Mouse (Mus musculus) limb, embryonic 11.5 days (tissue): ENCODE measurements at regions not wholly inside any gene's neighbourhood (a gene's known extent, or its start where the extent isn't known, plus 50 kb on each side); places are given as distances from the start of the nearest gene placed in this dataset.

Experiments
- ATAC-seq: fragments of 200-750 bp; cut with Nextera tagmentation; 2 replicates; pipeline ENCODE4 v1.8.0; 2017; ENCODE audit warnings: low read depth; ENCODE audit not compliant: insufficient number of reproducible peaks, low FRiP score, low TSS enrichment
- DNase-seq: peaks from one replicate; pipeline ENCODE4 v3.0.0-alpha.2; 2015; ENCODE audit warnings: low spot score
- H3K27ac ChIP-seq: fragments of 300-500 bp; sonication (generic); replicated peaks from 2 replicates; pipeline ENCODE4 v1.5.1; 2014; ENCODE audit warnings: low read depth, mild to moderate bottlenecking, low read length
- H3K27me3 ChIP-seq: fragments of 300-500 bp; sonication (generic); 2 replicates; pipeline ENCODE4 v1.6.1; 2014; ENCODE audit warnings: mild to moderate bottlenecking, low read length, mixed read lengths; ENCODE audit not compliant: control insufficient read depth, insufficient read depth
- H3K36me3 ChIP-seq: fragments of 300-500 bp; sonication (generic); 2 replicates; pipeline ENCODE4 v1.6.1; 2014; ENCODE audit warnings: mild to moderate bottlenecking, low read length, moderate library complexity, mixed read lengths; ENCODE audit not compliant: control insufficient read depth, insufficient read depth
- H3K4me1 ChIP-seq: fragments of 300-500 bp; sonication (generic); 2 replicates; pipeline ENCODE4 v1.6.1; 2014; ENCODE audit warnings: low read length, mixed read lengths; ENCODE audit not compliant: control insufficient read depth, insufficient read depth
- H3K4me2 ChIP-seq: fragments of 300-500 bp; sonication (generic); 2 replicates; pipeline ENCODE4 v1.6.1; 2014; ENCODE audit warnings: low read depth, mild to moderate bottlenecking, moderate library complexity; ENCODE audit not compliant: severe bottlenecking
- H3K4me3 ChIP-seq: fragments of 300-500 bp; sonication (generic); 2 replicates; pipeline ENCODE4 v1.5.1; 2014; ENCODE audit warnings: low read depth, low read length
- H3K9ac ChIP-seq: fragments of 300-500 bp; sonication (generic); 2 replicates; pipeline ENCODE4 v1.6.1; 2014; ENCODE audit warnings: mild to moderate bottlenecking, low read length
- H3K9me3 ChIP-seq: fragments of 300-500 bp; sonication (generic); 2 replicates; pipeline ENCODE4 v1.6.1; 2016; ENCODE audit warnings: low read length; ENCODE audit not compliant: control insufficient read depth
- WGBS: fragments of 180-500 bp; shearing (Covaris S2); extraction: QIAGEN DNeasy Blood & Tissue Kit; methylation state at CpG from one replicate; pipeline ENCODE4 v1.1.7; 2014; 5-methylcytosine and 5-hydroxymethylcytosine counted together

DNA sequence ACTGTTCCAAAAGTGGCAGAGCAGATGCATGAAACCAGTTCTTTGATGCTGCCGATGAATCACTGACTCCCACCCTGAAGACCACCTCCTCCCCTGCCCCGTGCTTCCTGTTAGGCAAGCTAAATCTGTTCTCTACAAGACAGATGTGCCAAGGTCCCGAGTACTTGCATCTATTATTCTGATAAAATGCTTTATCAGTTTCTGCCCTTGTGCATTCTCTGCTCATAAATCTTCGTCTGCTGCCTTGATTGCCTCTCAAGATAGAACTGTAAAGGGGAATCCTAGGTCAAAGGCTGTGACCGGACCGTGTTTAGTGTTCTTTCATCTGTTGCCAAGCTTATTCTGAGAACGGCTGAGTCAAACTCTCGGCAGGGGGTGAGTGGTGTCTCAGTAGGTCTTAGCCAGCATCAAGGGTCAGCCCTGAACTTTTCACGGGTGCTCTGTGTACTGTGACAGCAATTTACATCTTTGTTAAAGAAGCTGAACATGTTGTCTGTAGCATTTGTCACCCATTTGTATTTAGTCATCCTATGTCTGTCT is 51.5 kb upstream of the Fer start:
- Histone ChIP-seq H3K27me3 (no peaks in the 10 kb centered on the region), H3K4me3 (no peak overlapping the region), H3K4me1 (no peaks in the 10 kb centered on the region), H3K4me2 (no peak overlapping the region), H3K36me3 (no peaks in the 10 kb centered on the region), H3K27ac (no peak overlapping the region), H3K9ac (no peak overlapping the region), H3K9me3 (no peaks in the 10 kb centered on the region)
- DNase-seq (no peak), ATAC-seq (no peak)
- WGBS, result 29% methylated on average over 9 of the region's 9 CpGs

DNA sequence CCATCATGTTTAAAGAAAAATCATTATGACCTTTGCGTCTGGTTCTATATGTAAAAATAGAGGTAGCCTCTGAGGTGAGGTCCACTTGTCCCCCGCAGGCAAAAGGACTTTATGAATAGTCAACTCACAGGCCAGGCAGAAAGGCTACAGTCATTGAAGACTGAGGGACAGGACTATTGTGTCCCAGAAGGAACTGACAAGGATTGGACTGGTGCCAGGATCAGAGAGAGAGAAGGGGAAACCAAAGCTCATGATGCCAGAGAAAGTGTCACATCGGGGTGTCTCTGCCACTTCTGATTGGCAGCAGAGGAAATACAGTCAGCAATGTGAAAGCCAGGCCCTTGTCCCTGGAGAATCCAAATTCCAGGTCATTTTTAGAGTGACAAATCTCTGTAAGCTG is 50.3 kb upstream of the Fer start:
- Histone ChIP-seq H3K4me2 (no peak overlapping the region), H3K27me3 (no peaks in the 10 kb centered on the region), H3K9me3 (no peaks in the 10 kb centered on the region), H3K9ac (no peak overlapping the region), H3K4me3 (no peak overlapping the region), H3K4me1 (no peaks in the 10 kb centered on the region), H3K27ac (no peak overlapping the region), H3K36me3 (no peaks in the 10 kb centered on the region)
- no peak for ATAC-seq
- WGBS, result 89% methylated on average over 3 of the region's 3 CpGs
- DNase-seq, result no peak
